Mouse (Mus musculus) neural tube, embryonic 11.5 days (tissue): ENCODE results near the gene Creb5. TPM values are rescaled to one million over a fixed set of nuclear protein-coding genes. Genes with fewer than 3 reads are reported as not detected.

Experiments
- ATAC-seq: fragments of 200-750 bp; cut with Nextera tagmentation; 2 replicates; pipeline ENCODE4 v1.8.0; 2017; ENCODE audit warnings: moderate number of reproducible peaks, mild to moderate bottlenecking, moderate TSS enrichment, moderate library complexity; ENCODE audit not compliant: insufficient read depth, low FRiP score, low TSS enrichment
- DNase-seq: peaks from one replicate; pipeline ENCODE4 v3.0.0-alpha.2; 2015; ENCODE audit warnings: low spot score
- H3K27ac ChIP-seq: fragments of 300-500 bp; sonication (generic); 2 replicates; pipeline ENCODE4 v1.5.1; 2014; ENCODE audit warnings: low read depth, mild to moderate bottlenecking, low read length
- H3K27me3 ChIP-seq: fragments of 300-500 bp; sonication (generic); 2 replicates; pipeline ENCODE4 v1.6.1; 2014; ENCODE audit warnings: mild to moderate bottlenecking, low read length, mixed read lengths; ENCODE audit not compliant: control insufficient read depth, insufficient read depth
- H3K36me3 ChIP-seq: fragments of 300-500 bp; sonication (generic); 2 replicates; pipeline ENCODE4 v1.6.1; 2014; ENCODE audit warnings: mild to moderate bottlenecking, low read length, moderate library complexity, mixed read lengths; ENCODE audit not compliant: control insufficient read depth, insufficient read depth
- H3K4me1 ChIP-seq: fragments of 300-500 bp; sonication (generic); 2 replicates; pipeline ENCODE4 v1.6.1; 2014; ENCODE audit warnings: low read length, mixed read lengths; ENCODE audit not compliant: control insufficient read depth, insufficient read depth
- H3K4me2 ChIP-seq: fragments of 300-500 bp; sonication (generic); 2 replicates; pipeline ENCODE4 v1.6.1; 2014; ENCODE audit warnings: low read depth, mild to moderate bottlenecking, moderate library complexity
- H3K4me3 ChIP-seq: fragments of 300-500 bp; sonication (generic); 2 replicates; pipeline ENCODE4 v1.5.1; 2014; ENCODE audit warnings: low read depth, low read length
- H3K9ac ChIP-seq: fragments of 300-500 bp; sonication (generic); 2 replicates; pipeline ENCODE4 v1.6.1; 2014; ENCODE audit warnings: mild to moderate bottlenecking, low read length
- H3K9me3 ChIP-seq: fragments of 300-500 bp; sonication (generic); 2 replicates; pipeline ENCODE4 v1.6.1; 2016; ENCODE audit warnings: low read length; ENCODE audit not compliant: control insufficient read depth
- WGBS: fragments of 180-500 bp; shearing (Covaris S2); extraction: QIAGEN DNeasy Blood & Tissue Kit; methylation state at CpG from one replicate; pipeline ENCODE4 v1.1.7; 2014; 5-methylcytosine and 5-hydroxymethylcytosine counted together
- polyA plus RNA-seq: library from polyadenylated mRNA; unstranded; fragments of >200 nt; fragmentation: Nextera tagmentation; extraction: Ambion mirVana; gene quantifications from 2 replicates; pipeline ENCODE4 v1.2.1, GENCODE M21; 2014

Creb5 gene
- polyA plus RNA-seq, 1 experiment from 2014 or later, result 10.7 TPM

- WGBS, result 88% methylated on average over 14 of the region's 14 CpGs
- H3K4me1 ChIP-seq, result no peaks in the 10 kb centered on the region
- ATAC-seq (no peak), DNase-seq (no peak)
- H3K4me3 ChIP-seq, result no peak overlapping the region
- H3K27ac ChIP-seq, result no peak overlapping the region
- H3K9ac ChIP-seq, result no peak overlapping the region
- H3K4me2 ChIP-seq, result no peak overlapping the region
- H3K27me3 ChIP-seq, result no peaks in the 10 kb centered on the region
- H3K36me3 ChIP-seq, result no peaks in the 10 kb centered on the region
- no peaks in the 10 kb centered on the region for H3K9me3 ChIP-seq
Observed at GRCm38 (mm10) chr6:53709694-53710442, 422.8 kb downstream of the Creb5 start.

GRCm38 (mm10) chr6:53710560-53710959, 423.5 kb downstream of the Creb5 start:
- no peak overlapping the region for H3K4me3 ChIP-seq
- no peak overlapping the region for H3K4me2 ChIP-seq
- DNase-seq (no peak), ATAC-seq (no peak)
- no peaks in the 10 kb centered on the region for H3K36me3 ChIP-seq
- 88% methylated on average over 5 of the region's 5 CpGs for WGBS
- H3K4me1 ChIP-seq, result no peaks in the 10 kb centered on the region
- H3K27me3 ChIP-seq, result no peaks in the 10 kb centered on the region
- no peaks in the 10 kb centered on the region for H3K9me3 ChIP-seq
- H3K27ac ChIP-seq, result no peak overlapping the region
- H3K9ac ChIP-seq, result no peak overlapping the region

- Histone ChIP-seq H3K4me3 (no peak overlapping the region), H3K9ac (no peak overlapping the region), H3K27ac (no peak overlapping the region), H3K4me2 (no peak overlapping the region), H3K27me3 (no peaks in the 10 kb centered on the region), H3K9me3 (no peaks in the 10 kb centered on the region), H3K36me3 (no peaks in the 10 kb centered on the region), H3K4me1 (no peaks in the 10 kb centered on the region)
- ATAC-seq, result no peak
- WGBS, result 48% methylated on average over 9 of the region's 9 CpGs
- DNase-seq, result no peak
Observed at GRCm38 (mm10) chr6:53713152-53713551, 426.1 kb downstream of the Creb5 start.

GRCm38 (mm10) chr6:53714908-53715321, 427.8 kb downstream of the Creb5 start:
- Histone ChIP-seq H3K27me3 (no peaks in the 10 kb centered on the region), H3K36me3 (no peaks in the 10 kb centered on the region), H3K4me3 (no peak overlapping the region), H3K9ac (no peak overlapping the region), H3K4me1 (no peaks in the 10 kb centered on the region), H3K9me3 (no peaks in the 10 kb centered on the region), H3K27ac (no peak overlapping the region), H3K4me2 (no peak overlapping the region)
- ATAC-seq (no peak), DNase-seq (no peak)
- WGBS, result 88% methylated on average over 9 of the region's 9 CpGs

- no peaks in the 10 kb centered on the region for H3K36me3 ChIP-seq
- ATAC-seq (no peak), DNase-seq (no peak)
- no peaks in the 10 kb centered on the region for H3K4me1 ChIP-seq
- H3K27ac ChIP-seq, result no peak overlapping the region
- no peak overlapping the region for H3K4me3 ChIP-seq
- H3K9me3 ChIP-seq, result no peaks in the 10 kb centered on the region
- 94% methylated on average over 9 of the region's 9 CpGs for WGBS
- H3K27me3 ChIP-seq, result no peaks in the 10 kb centered on the region
- H3K4me2 ChIP-seq, result no peak overlapping the region
- no peak overlapping the region for H3K9ac ChIP-seq
Observed at GRCm38 (mm10) chr6:53716013-53716412, 428.9 kb downstream of the Creb5 start.

GRCm38 (mm10) chr6:53720009-53720408, 432.9 kb downstream of the Creb5 start:
- H3K9me3 ChIP-seq, result no peaks in the 10 kb centered on the region
- no peak overlapping the region for H3K9ac ChIP-seq
- no peaks in the 10 kb centered on the region for H3K27me3 ChIP-seq
- H3K36me3 ChIP-seq, result no peaks in the 10 kb centered on the region
- DNase-seq (no peak), ATAC-seq (no peak)
- no peak overlapping the region for H3K4me3 ChIP-seq
- 92% methylated on average over 3 of the region's 3 CpGs for WGBS
- H3K4me1 ChIP-seq, result no peaks in the 10 kb centered on the region
- no peak overlapping the region for H3K4me2 ChIP-seq
- H3K27ac ChIP-seq, result no peak overlapping the region

- H3K9ac ChIP-seq, result no peak overlapping the region
- no peaks in the 10 kb centered on the region for H3K9me3 ChIP-seq
- peak; percentile 81 for DNase-seq
- H3K4me2 ChIP-seq, result no peak overlapping the region
- 17% methylated on average over 9 of the region's 9 CpGs for WGBS
- H3K27ac ChIP-seq, result no peak overlapping the region
- no peak overlapping the region for H3K4me3 ChIP-seq
- H3K4me1 ChIP-seq, result no peaks in the 10 kb centered on the region
- no peak for ATAC-seq
- H3K36me3 ChIP-seq, result no peaks in the 10 kb centered on the region
- no peaks in the 10 kb centered on the region for H3K27me3 ChIP-seq
Observed at GRCm38 (mm10) chr6:53721595-53721994, 434.5 kb downstream of the Creb5 start.

GRCm38 (mm10) chr6:53722694-53723093, 435.6 kb downstream of the Creb5 start:
- Histone ChIP-seq H3K4me2 (no peak overlapping the region), H3K9ac (no peak overlapping the region), H3K36me3 (no peaks in the 10 kb centered on the region), H3K27ac (no peak overlapping the region), H3K4me3 (no peak overlapping the region), H3K4me1 (no peaks in the 10 kb centered on the region), H3K9me3 (no peaks in the 10 kb centered on the region), H3K27me3 (no peaks in the 10 kb centered on the region)
- 94% methylated on average over 4 of the region's 4 CpGs for WGBS
- DNase-seq (no peak), ATAC-seq (no peak)

GRCm38 (mm10) chr6:53730487-53730886, 443.4 kb downstream of the Creb5 start:
- no peaks in the 10 kb centered on the region for H3K9me3 ChIP-seq
- H3K4me3 ChIP-seq, result no peak overlapping the region
- DNase-seq, result no peak
- H3K36me3 ChIP-seq, result no peaks in the 10 kb centered on the region
- H3K27ac ChIP-seq, result no peak overlapping the region
- WGBS, result 90% methylated on average over 7 of the region's 7 CpGs
- no peaks in the 10 kb centered on the region for H3K4me1 ChIP-seq
- ATAC-seq, result no peak
- H3K27me3 ChIP-seq, result no peaks in the 10 kb centered on the region
- H3K9ac ChIP-seq, result no peak overlapping the region
- H3K4me2 ChIP-seq, result no peak overlapping the region
